Mouse (Mus musculus): ENCODE results near the gene Rybp. TPM values are rescaled to one million over a fixed set of nuclear protein-coding genes. Genes with fewer than 3 reads are reported as not detected.

Gene Rybp
- polyA plus RNA-seq, 1 experiment from 2014 or later = 21.3 TPM

GRCm38 (mm10) chr6:100185524-100185923 is 101.8 kb downstream of the Rybp start:
- Histone ChIP-seq H3K27me3 (peaks cover 14% of the 10 kb centered on the region; the same call in 1 of the 2 replicates), H3K4me1 (peaks cover 11% of the 10 kb centered on the region), H3K9me3 (no peaks in the 10 kb centered on the region), H3K9ac (no peak overlapping the region), H3K4me3 (no peak overlapping the region), H3K36me3 (no peaks in the 10 kb centered on the region), H3K27ac (no peak overlapping the region), H3K4me2 (no peak overlapping the region)
- WGBS = 50% methylated on average over 1 of the region's 1 CpGs
- no peak for ATAC-seq (ENCODE audit: insufficient number of reproducible peaks, low FRiP score, low TSS enrichment, low read depth)

GRCm38 (mm10) chr6:100183344-100183743 is 103.9 kb downstream of the Rybp start:
- Histone ChIP-seq H3K27me3 (peaks cover 20% of the 10 kb centered on the region; the same call in 1 of the 2 replicates), H3K4me3 (no peak overlapping the region)
- ATAC-seq (ENCODE audit: insufficient number of reproducible peaks, low FRiP score, low TSS enrichment, low read depth) = no peak

GRCm38 (mm10) chr6:100180883-100181262 is 106.4 kb downstream of the Rybp start:
- Histone ChIP-seq H3K27ac (no peak overlapping the region), H3K36me3 (no peaks in the 10 kb centered on the region), H3K9ac (no peak overlapping the region), H3K27me3 (peaks cover 14% of the 10 kb centered on the region; the same call in 1 of the 2 replicates), H3K4me2 (no peak overlapping the region), H3K9me3 (no peaks in the 10 kb centered on the region), H3K4me3 (no peak overlapping the region), H3K4me1 (peaks cover 17% of the 10 kb centered on the region)
- no peak for ATAC-seq (ENCODE audit: insufficient number of reproducible peaks, low FRiP score, low TSS enrichment, low read depth)
- WGBS = 56% methylated on average over 4 of the region's 4 CpGs

More at GRCm38 (mm10) chr6:100183344-100183743, 103.9 kb downstream of the Rybp start:
- WGBS = 64% methylated on average over 3 of the region's 3 CpGs
- no peaks in the 10 kb centered on the region for H3K36me3 ChIP-seq
- no peak overlapping the region for H3K9ac ChIP-seq
- H3K4me1 ChIP-seq = peaks cover 11% of the 10 kb centered on the region
- H3K27ac ChIP-seq = no peak overlapping the region
- H3K9me3 ChIP-seq = no peaks in the 10 kb centered on the region
- H3K4me2 ChIP-seq = no peak overlapping the region

GRCm38 (mm10) chr6:100180213-100180882 is 106.9 kb downstream of the Rybp start:
- no peak for ATAC-seq (ENCODE audit: insufficient number of reproducible peaks, low FRiP score, low TSS enrichment, low read depth)
- no peak overlapping the region for H3K4me2 ChIP-seq
- no peak overlapping the region for H3K9ac ChIP-seq
- peaks cover 14% of the 10 kb centered on the region for H3K4me1 ChIP-seq
- no peak overlapping the region for H3K4me3 ChIP-seq
- no peak overlapping the region for H3K27ac ChIP-seq
- no peaks in the 10 kb centered on the region for H3K9me3 ChIP-seq
- 77% methylated on average over 4 of the region's 4 CpGs for WGBS
- no peaks in the 10 kb centered on the region for H3K36me3 ChIP-seq
- H3K27me3 ChIP-seq = peaks cover 14% of the 10 kb centered on the region; the same call in 1 of the 2 replicates

GRCm38 (mm10) chr6:100178830-100179229 is 108.5 kb downstream of the Rybp start:
- H3K27ac ChIP-seq = no peak overlapping the region
- ATAC-seq (ENCODE audit: insufficient number of reproducible peaks, low FRiP score, low TSS enrichment, low read depth) = no peak
- WGBS = 81% methylated on average over 3 of the region's 3 CpGs
- H3K4me3 ChIP-seq = no peak overlapping the region
- no peak overlapping the region for H3K4me2 ChIP-seq
- H3K4me1 ChIP-seq = peaks cover 13% of the 10 kb centered on the region
- no peaks in the 10 kb centered on the region for H3K36me3 ChIP-seq
- peaks cover 14% of the 10 kb centered on the region; the same call in 1 of the 2 replicates for H3K27me3 ChIP-seq
- no peak overlapping the region for H3K9ac ChIP-seq
- H3K9me3 ChIP-seq = no peaks in the 10 kb centered on the region
